Mouse (Mus musculus) embryonic stem cell, embryonic (primary cell): ENCODE measurements around the gene Cmtm5.

Source experiments
- CTCF ChIA-PET, 4 experiments: fragments of 300-600 bp in 2 of 4; fragments of 350-600 bp in 2 of 4; sonication (Branson Sonifier 250); formaldehyde crosslinking; loops; one replicate each; lab custom pipeline; 2022; ENCODE audit warnings: inconsistent platforms in 2 of 4; lab: Charles Lee
- POLR2A ChIA-PET, 4 experiments: fragments of 300-600 bp in 2 of 4; fragments of 350-600 bp in 2 of 4; sonication (Branson Sonifier 250); formaldehyde crosslinking; loops; one replicate each; lab custom pipeline; 2022; ENCODE audit warnings: antibody characterized with exemption in 4 of 4, inconsistent platforms in 1 of 4; lab: Charles Lee

The Cmtm5 gene

GRCm38 (mm10) chr14:54935904-54936830, at the start of gene Cmtm5:
Cmtm5 (plus strand) TSS chr14:54936261.
- ChIA-PET POLR2A (interaction anchor here in 3 of 4 experiments (0.6 to 3.3 kb wide), 8 partner anchors 9 to 200 kb away, joined by 3 to 28 read pairs (median 4); partner anchors contain the start of genes Efs (in 2 of the 3) and Ngdn (in 1 of the 3)), CTCF (interaction anchor here in 3 of 4 experiments (0.6 to 2.1 kb wide), 7 partner anchors 9 to 278 kb away, joined by 3 to 13 read pairs (median 4); partner anchors contain the start of gene Efs (in 3 of the 3))

DNA sequence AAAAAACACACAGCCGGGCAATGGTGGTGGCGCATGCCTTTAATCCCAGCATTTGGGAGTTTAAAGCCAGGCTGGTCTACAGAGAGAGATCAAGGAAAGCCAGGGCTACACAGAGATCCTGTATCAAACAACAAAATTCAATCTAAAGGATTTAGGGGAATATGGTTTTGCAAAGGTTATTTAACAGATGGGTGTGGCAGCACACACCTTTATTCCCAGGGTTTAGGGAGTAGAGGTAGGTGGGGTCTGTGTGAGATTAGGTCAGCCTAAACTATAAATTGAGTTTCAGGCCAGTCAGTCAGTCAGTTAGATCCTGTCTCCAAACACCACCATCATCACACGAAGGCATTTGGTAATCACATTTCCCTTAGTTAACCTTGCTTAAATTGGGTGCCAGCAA, 43.9 kb upstream of the Cmtm5 start, which contains the start of gene Pabpn1:
TSS of gene Pabpn1 (plus strand) at position 301 of the 400 bp plus-strand sequence.
- POLR2A ChIA-PET, result interaction anchor here in 3 of 4 experiments (0.9 to 7.4 kb wide), 6 partner anchors 9 to 221 kb away, joined by 3 to 52 read pairs (median 4); partner anchors contain the start of genes Bcl2l2 (in 1 of the 3) and Gm20521 (in 1 of the 3)
- CTCF ChIA-PET, result no interaction called here

- ChIA-PET CTCF (interaction anchor here (0.5 to 1.8 kb wide), 9 partner anchors 10 to 122 kb away, joined by 3 to 10 read pairs (median 3); partner anchors contain the start of genes Ngdn (in 2 of the 4), Bcl2l2 (in 1 of the 4), Cmtm5 (in 1 of the 4) and Gm20521 (in 1 of the 4)), POLR2A (interaction anchor here (0.6 to 7.4 kb wide), 45 partner anchors 9 to 691 kb away, joined by 3 to 66 read pairs (median 5); partner anchors contain the start of genes Bcl2l2 (in 3 of the 4), Efs (in 3 of the 4), Gm20521 (in 3 of the 4) and Ngdn (in 3 of the 4))
Measured at GRCm38 (mm10) chr14:54893651-54894181, 42.3 kb upstream of the Cmtm5 start.

DNA sequence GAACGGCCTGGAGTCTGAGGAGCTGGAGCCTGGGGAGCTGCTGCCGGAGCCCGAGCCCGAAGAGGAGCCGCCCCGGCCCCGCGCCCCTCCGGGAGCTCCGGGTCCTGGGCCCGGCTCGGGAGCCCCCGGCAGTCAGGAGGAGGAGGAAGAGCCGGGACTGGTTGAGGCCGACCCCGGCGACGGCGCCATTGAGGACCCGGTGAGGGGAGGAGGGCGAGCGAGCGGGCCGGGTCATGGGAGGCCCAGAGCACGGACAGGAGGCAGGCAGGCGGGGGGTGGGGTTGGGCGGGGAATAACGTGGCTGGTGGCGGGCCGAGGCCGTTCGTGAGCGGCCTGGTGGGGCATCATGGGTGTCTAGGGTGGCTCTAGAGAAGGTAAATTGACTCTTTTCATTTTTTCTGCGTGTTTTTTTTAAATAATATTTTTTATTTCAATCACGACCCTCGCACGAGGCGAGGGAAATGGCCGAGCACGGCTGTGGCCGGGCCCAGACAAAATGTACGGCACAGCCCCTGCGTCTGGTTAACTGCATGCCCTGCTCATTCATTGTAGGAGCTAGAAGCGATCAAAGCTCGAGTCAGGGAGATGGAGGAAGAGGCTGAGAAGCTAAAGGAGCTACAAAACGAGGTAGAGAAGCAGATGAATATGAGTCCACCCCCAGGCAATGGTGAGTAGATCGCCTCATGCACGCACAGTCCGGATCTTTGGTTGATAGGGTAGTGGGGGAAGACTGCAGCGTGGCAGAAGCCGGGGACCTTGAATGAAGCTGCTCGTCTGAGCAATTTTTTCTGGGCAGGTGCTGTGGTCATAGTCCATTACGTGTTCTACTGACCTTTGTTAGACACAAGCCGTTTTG, 41.5 kb upstream of the Cmtm5 start:
- ChIA-PET POLR2A (interaction anchor here (0.6 to 7.4 kb wide), 54 partner anchors 8 to 691 kb away, joined by 3 to 66 read pairs (median 5); partner anchors contain the start of genes Efs (in 3 of the 4), Ngdn (in 3 of the 4), Ppp1r3e (in 3 of the 4) and Bcl2l2 (in 2 of the 4)), CTCF (interaction anchor here in 3 of 4 experiments (0.5 to 1.8 kb wide), 8 partner anchors 11 to 121 kb away, joined by 3 to 10 read pairs (median 3); partner anchors contain the start of genes Ngdn (in 2 of the 3), Bcl2l2 (in 1 of the 3), Cmtm5 (in 1 of the 3) and Gm20521 (in 1 of the 3))

DNA sequence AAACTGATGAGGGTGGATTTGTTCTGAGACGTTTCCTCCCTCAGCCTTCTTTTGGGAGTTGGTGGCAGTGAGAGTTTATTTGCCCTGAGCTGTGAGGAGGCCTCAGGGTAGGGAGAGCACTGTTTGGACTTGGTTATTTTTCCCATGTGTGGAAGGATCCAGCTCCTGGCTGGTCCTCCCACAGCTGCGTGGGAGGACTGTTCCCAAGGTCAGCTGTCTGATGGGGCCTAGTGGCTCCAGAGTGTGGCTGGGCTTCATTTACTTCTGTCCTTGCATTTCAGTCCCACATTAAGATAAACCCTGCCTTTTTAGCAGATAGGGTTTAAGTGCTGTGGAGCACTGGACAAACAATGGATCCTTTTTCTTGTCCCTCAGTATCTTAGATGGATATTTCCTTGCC, 38.6 kb upstream of the Cmtm5 start:
- POLR2A ChIA-PET, result interaction anchor here in 2 of 4 experiments (1.0 to 7.4 kb wide), 8 partner anchors 12 to 118 kb away, joined by 3 to 66 read pairs (median 20); partner anchors contain the start of genes Bcl2l2 (in 2 of the 2), Efs (in 2 of the 2), Gm20521 (in 2 of the 2) and Slc22a17 (in 2 of the 2)
- CTCF ChIA-PET, result no interaction called here

- ChIA-PET POLR2A (interaction anchor here in 3 of 4 experiments (0.6 to 7.1 kb wide), 10 partner anchors 10 to 115 kb away, joined by 3 to 47 read pairs (median 4); partner anchors contain the start of genes Bcl2l2 (in 1 of the 3), Gm20521 (in 1 of the 3) and Ngdn (in 1 of the 3)), CTCF (interaction anchor here (0.6 to 1.1 kb wide), 9 partner anchors 17 to 261 kb away, joined by 3 to 7 read pairs (median 4); partner anchors contain the start of genes Ngdn (in 2 of the 4), Bcl2l2 (in 1 of the 4) and Gm20521 (in 1 of the 4))
Measured at GRCm38 (mm10) chr14:54900383-54900782, 35.7 kb upstream of the Cmtm5 start.

DNA sequence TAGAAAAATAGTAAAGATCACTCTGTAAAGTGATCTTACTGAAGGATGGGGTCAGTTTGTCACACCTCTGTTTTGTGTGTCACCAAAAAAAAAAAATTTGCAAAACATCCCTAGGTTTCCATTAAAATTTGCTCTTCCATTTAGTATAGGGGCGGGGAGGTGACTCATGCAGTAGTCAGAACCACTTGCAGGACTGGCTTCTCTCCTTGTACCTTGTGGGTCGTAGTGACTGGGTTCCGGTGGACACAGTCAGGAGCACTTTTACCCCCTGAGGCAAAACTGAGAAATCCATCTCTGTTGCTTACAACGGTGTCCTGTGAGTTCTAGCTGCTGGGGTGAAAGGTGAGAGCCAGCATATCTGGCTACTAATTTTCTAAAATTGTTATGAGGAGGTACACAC, 32.4 kb upstream of the Cmtm5 start:
- CTCF ChIA-PET, result no interaction called here

GRCm38 (mm10) chr14:54908682-54909081, 27.4 kb upstream of the Cmtm5 start:
- POLR2A ChIA-PET, result interaction anchor here in 3 of 4 experiments (0.7 to 5.8 kb wide), 13 partner anchors 11 to 107 kb away, joined by 3 to 52 read pairs (median 4); partner anchors contain the start of genes Efs (in 3 of the 3), Ngdn (in 1 of the 3) and Pabpn1 (in 1 of the 3)
- CTCF ChIA-PET, result interaction anchor here in 2 of 4 experiments (1.2 to 1.8 kb wide), 3 partner anchors 17 to 31 kb away, joined by 4 to 5 read pairs (median 5); partner anchors contain the start of gene Efs (in 1 of the 2)

More for the DNA sequence above, 32.4 kb upstream of the Cmtm5 start:
- POLR2A ChIA-PET, result interaction anchor here in 3 of 4 experiments (0.9 to 3.6 kb wide), 6 partner anchors 9 to 163 kb away, joined by 3 to 18 read pairs (median 4); partner anchors contain the start of genes Efs (in 1 of the 3) and Slc22a17 (in 1 of the 3)

- ChIA-PET CTCF (interaction anchor here (0.6 to 1.5 kb wide), 4 partner anchors 14 to 327 kb away, joined by 3 to 6 read pairs (median 4); partner anchors contain the start of gene Efs (in 1 of the 4)), POLR2A (interaction anchor here (0.5 to 5.8 kb wide), 31 partner anchors 8 to 667 kb away, joined by 3 to 52 read pairs (median 4); partner anchors contain the start of genes Efs (in 3 of the 4), Bcl2l2 (in 1 of the 4), Gm20521 (in 1 of the 4) and Ngdn (in 1 of the 4))
Measured at GRCm38 (mm10) chr14:54912109-54912850, 23.8 kb upstream of the Cmtm5 start.

GRCm38 (mm10) chr14:54912886-54913285, 23.2 kb upstream of the Cmtm5 start, which contains the start of gene Slc22a17:
Slc22a17 (minus strand) TSS chr14:54913132.
- POLR2A ChIA-PET, result interaction anchor here (0.6 to 2.9 kb wide), 25 partner anchors 8 to 808 kb away, joined by 3 to 29 read pairs (median 4); partner anchors contain the start of genes Efs (in 3 of the 4), Bcl2l2 (in 1 of the 4), Gm20521 (in 1 of the 4) and Ngdn (in 1 of the 4)
- CTCF ChIA-PET, result interaction anchor here in 2 of 4 experiments (1.1 to 1.5 kb wide), 2 partner anchors 13 to 27 kb away, joined by 3 to 4 read pairs; partner anchors contain the start of gene Efs (in 1 of the 2)

GRCm38 (mm10) chr14:54913343-54913742, 22.7 kb upstream of the Cmtm5 start:
- ChIA-PET POLR2A (interaction anchor here (0.7 to 2.9 kb wide), 18 partner anchors 9 to 808 kb away, joined by 3 to 29 read pairs (median 4); partner anchors contain the start of genes Efs (in 3 of the 4) and Ngdn (in 1 of the 4)), CTCF (interaction anchor here in 2 of 4 experiments (1.1 to 1.5 kb wide), 2 partner anchors 13 to 26 kb away, joined by 3 to 4 read pairs; partner anchors contain the start of gene Efs (in 1 of the 2))

DNA sequence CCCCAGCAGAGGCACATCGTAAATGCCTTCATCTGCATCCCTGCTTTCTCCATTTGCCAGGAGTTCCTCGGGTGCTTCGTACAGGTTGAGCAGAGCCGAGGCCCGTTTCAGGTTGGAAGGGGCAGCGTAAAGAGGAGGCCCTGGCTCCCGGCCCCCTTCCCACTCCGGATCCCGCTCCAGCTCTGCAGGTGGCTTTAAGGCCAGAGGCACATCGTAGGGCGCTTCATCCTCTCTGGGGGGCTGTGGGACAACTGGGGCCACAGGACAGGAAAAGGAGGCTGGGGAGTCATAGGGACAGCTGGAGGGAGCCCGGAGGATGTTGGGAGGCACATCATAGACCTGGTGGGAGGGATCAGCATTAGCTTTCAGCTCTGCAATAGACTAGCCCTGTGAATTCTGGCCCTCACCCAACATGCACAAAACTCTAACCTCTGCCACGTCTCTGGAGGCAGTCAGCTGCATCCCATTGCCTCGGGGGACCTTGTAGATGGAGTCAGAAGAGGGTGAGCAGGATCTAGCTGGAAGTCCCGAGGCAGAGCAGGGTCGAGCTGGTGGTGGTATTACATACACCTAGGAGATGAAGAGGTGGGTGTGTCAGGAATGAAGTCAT, 15.9 kb upstream of the Cmtm5 start:
- CTCF ChIA-PET, result interaction anchor here in 2 of 4 experiments (0.6 to 1.3 kb wide), 2 partner anchors 19 to 134 kb away, joined by 6 to 12 read pairs; no protein-coding TSS in a partner anchor
- POLR2A ChIA-PET, result interaction anchor here (0.8 to 2.5 kb wide), 15 partner anchors 8 to 84 kb away, joined by 3 to 7 read pairs (median 4); partner anchors contain the start of gene Il25 (in 1 of the 4)

DNA sequence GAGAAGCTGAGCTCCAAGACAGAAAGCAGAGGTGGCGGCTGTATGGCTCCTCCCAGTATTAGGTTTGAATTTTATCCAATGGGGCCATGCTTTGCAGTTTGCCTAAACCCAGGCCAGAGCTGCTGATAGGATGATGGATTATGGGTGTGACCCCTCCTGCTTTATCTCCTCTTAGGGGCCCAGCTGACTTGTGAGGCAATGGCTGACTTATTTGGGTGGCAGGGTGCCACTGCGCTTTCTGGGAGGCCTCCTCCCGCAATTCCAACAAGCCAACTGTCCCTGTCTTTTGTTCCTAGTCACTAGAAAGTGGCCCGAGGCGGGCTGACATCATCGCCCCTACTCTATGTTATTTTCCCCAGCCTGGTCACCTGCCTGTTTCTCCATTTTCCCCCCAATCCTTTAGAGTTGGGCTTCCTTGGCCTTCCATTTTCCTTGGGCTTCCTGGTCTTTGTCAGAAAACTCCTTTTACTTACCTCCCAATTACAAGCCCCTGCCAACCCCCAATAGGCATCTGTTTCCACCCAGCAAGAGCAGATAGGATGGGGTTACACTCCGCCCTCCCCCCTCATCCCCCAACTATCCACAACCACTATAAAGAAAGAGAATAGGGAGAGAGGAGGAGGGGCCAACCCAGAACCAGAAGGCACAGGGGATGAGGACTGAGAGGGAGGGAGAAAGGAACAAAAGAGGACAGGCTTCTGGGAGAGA, 11.3 kb upstream of the Cmtm5 start:
- ChIA-PET POLR2A (interaction anchor here (0.6 to 3.7 kb wide), 20 partner anchors 12 to 562 kb away, joined by 3 to 30 read pairs (median 6); partner anchors contain the start of genes Slc22a17 (in 3 of the 4), Bcl2l2 (in 1 of the 4), Cmtm5 (in 1 of the 4) and Gm20521 (in 1 of the 4)), CTCF (interaction anchor here in 3 of 4 experiments (1.2 to 3.8 kb wide), 3 partner anchors 13 to 31 kb away, joined by 3 to 19 read pairs (median 3); no protein-coding TSS in a partner anchor)
